Mouse (Mus musculus) spleen, postnatal 36 days (tissue): ENCODE measurements around the gene Ncor1.
"Not testable (repeated sequence)": the region's sequence is repeated elsewhere in the genome, so short reads cannot be mapped to it uniquely, and the experiment has no call there.

ENCODE experiments used
- DNase-seq, 2 experiments: peaks; one replicate each; pipeline ENCODE4 v3.0.0; 2022; ENCODE audit warnings: low spot score in 2 of 2, mixed read lengths in 1 of 2

Ncor1 gene

GRCm38 (mm10) chr11:62458276-62458724 lies at the start of gene Ncor1, which contains the start of gene Pigl:
Gene Ncor1 (minus strand): TSS chr11:62458541.
Gene Pigl (plus strand): TSS chr11:62458460.
- DNase-seq, result peak; percentile 74 to 83

DNA sequence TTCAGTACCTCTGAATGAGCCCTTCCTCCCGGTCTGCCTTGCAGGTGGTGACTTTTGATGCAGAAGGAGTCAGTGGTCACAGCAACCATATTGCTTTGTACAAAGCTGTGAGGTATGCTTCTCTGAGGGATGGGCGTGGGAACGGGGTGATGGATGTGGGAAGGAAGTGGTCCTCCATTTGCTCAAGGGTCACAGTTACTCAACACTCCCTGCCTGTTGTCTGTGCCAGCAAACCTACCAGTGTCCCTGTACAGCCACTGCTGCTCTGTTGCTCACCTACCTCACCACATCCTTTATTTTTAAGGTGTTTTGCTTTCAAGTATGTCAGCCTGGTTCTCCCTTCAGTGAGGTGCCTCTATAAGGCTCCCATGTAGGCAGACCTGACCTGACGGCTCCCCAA lies 49.3 kb upstream of the Ncor1 start:
- DNase-seq, result no peak

GRCm38 (mm10) chr11:62500529-62500928 lies 42.2 kb upstream of the Ncor1 start:
- DNase-seq, result no peak

DNA sequence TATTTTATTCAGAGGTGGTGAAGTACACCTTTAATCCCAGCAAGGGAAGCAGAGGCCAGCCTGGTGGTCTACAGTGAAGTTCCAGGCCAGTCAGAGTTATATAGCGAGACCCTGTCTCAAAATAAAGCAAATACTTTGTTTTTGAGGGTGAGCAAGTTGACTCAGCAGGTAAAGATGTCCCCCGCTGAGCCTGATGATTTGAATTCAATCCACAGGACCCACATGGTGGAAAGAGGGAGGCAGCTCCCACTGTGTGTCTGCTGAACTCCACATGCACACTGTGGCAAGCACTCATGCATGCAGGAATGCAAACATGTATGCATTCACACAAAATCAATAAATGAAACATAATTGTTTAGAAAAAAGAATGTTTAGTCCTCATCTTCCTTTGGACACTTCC lies 40.5 kb upstream of the Ncor1 start:
- DNase-seq, result no peak

- DNase-seq, result no peak
Measured at GRCm38 (mm10) chr11:62497181-62497580, 38.8 kb upstream of the Ncor1 start.

DNA sequence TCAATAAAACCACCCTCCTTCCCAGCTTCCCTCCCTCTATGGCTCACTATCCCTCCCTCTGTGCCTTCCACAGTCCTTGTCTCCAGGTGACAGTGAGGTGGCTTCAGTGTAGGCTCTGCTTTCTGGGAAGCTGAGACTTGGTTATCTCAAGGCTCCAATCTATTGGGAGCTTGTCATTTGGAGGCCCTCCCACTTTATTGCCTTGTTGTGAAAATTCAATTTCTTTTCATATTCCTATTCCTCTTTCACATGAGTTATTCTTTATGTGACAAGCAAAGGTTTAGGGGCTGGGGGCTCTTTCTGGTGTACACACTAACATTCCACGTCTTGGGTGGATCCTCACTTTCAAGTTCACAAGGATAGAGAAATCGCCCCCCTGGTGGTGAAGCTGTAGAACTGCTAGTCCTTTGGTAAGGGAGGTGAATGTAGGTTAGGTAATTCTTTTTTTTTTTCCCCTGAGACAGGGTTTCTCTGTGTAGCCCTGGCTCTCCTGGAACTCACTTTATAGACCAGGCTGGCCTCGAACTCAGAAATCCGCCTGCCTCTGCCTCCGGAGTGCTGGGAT lies 37.9 kb upstream of the Ncor1 start:
- peak; percentile 13 to 27 for DNase-seq

DNA sequence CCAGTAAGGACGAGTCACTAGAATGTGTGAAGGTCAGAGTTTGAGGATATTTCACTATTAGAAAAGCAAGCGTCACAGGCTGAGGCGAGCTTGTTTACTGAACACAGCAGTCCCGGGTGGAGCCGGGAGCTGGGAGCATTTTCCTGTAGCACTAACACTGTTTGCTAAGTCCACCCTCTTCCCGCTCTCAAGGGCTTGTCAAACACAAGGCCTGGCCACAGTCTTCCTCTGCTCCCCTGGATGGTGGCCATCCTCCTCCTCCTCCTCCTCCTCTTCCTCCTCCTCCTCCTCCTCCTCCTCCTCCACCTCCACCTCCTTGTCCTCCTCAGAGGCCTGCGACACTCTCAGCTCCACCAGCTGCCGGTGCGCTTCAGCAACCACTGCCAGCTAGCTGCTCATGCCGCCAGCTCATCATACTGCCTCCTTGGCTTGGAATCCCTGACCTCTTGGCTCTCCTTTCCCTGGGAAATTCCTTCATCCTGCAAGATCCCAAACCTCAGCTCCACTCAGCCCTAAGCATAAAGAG lies 37.0 kb upstream of the Ncor1 start:
- DNase-seq, result peak in 1 of 2 experiments; percentile 14

DNA sequence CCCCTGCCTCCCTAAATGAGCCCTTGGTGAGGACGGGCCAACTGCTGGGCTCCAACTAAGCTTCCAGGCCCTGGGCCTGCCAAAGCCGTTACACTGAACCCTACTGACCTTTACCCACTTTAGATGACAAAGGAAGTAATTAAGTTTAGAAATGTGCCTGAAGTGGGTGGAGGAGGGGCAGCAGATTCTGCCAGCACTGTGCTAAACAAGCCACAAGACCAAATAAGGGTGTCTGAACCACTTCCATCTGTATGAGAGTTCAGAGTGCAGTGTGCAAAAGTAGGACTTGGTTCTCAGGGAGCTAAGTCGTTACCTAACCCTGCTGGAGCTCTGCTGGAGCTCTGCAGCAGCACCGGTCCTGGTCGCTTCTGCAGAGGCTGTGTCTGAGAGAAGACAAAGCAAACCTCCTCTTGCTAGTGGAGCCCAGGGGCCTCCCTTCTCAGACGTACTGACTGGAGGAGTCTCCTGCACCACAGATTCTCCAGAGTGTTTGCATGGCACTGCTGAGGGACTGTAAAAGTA lies 36.5 kb upstream of the Ncor1 start:
- DNase-seq, result peak; percentile 58 to 71

- DNase-seq, result no peak
Measured at GRCm38 (mm10) chr11:62493701-62494100, 35.4 kb upstream of the Ncor1 start.

DNA sequence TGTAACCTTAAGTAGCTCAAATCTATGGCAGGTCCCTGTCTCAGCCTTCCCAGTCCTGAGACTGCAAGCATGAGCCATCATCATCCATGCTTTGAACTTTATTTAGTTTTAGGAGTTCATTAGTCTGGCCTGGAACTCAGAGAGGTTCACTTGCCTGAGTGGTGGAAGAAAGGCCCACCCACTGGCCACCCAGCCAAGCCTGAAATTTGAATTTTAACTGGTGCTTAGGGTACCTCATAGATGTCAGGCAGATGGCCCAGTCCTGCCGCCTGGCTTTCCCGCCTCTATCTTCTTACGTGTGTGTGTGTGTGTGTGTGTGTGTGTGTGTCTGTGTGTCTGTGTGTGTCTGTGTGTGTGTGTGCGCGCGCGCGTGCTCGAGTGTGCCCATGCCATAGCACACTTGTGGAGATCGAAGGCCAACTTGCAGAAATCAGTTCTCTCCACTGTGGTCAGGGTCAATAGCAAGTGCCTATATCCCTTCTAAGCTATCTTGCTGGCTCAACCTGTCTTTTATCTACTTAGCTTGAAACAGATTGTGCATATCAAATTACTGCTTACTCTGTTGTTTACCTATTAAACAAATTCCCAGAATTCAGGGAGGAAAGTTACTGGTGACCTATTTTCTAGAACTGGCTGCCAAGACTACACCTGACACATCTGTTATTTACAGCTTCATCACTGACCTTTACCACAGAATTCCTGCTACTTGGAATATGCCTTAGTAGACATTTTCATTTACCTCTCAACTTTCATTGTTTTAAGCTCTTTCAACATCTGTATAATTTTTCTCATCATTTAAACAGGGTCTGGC lies 29.4 kb upstream of the Ncor1 start:
- DNase-seq, result no peak

GRCm38 (mm10) chr11:62486949-62487348 lies 28.6 kb upstream of the Ncor1 start:
- DNase-seq, result no peak

- no peak for DNase-seq
Measured at GRCm38 (mm10) chr11:62479581-62479980, 21.2 kb upstream of the Ncor1 start.

- no peak for DNase-seq
Measured at GRCm38 (mm10) chr11:62478931-62479330, 20.6 kb upstream of the Ncor1 start.

GRCm38 (mm10) chr11:62476156-62476555 lies 17.8 kb upstream of the Ncor1 start:
- no peak for DNase-seq

- no peak for DNase-seq
Measured at GRCm38 (mm10) chr11:62473516-62473915, 15.2 kb upstream of the Ncor1 start.

DNA sequence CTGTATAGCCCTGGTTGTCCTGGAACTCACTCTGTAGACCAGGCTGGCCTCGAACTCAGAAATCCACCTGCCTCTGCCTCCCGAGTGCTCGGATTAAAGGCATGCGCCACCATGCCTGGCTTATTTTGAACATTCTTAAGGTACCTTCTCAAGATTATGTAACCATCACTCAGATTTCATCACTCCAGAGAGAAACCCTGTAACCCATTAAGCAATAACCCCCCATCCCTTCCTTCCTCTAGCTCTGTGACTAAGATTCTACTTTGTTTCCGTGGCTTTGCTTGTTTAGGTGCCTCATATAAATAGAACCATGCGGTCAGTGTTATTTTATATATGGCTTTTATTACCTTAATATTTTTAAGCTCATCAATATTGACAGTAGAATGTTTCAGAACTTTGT lies 12.1 kb upstream of the Ncor1 start:
- peak in 1 of 2 experiments; percentile 11 for DNase-seq

GRCm38 (mm10) chr11:62467289-62467688 lies 8.9 kb upstream of the Ncor1 start:
- not testable (repeated sequence) for DNase-seq

- peak; percentile 1 to 15 for DNase-seq
Measured at GRCm38 (mm10) chr11:62466546-62466945, 8.2 kb upstream of the Ncor1 start.

GRCm38 (mm10) chr11:62465849-62466248 lies 7.5 kb upstream of the Ncor1 start:
- no peak for DNase-seq

DNA sequence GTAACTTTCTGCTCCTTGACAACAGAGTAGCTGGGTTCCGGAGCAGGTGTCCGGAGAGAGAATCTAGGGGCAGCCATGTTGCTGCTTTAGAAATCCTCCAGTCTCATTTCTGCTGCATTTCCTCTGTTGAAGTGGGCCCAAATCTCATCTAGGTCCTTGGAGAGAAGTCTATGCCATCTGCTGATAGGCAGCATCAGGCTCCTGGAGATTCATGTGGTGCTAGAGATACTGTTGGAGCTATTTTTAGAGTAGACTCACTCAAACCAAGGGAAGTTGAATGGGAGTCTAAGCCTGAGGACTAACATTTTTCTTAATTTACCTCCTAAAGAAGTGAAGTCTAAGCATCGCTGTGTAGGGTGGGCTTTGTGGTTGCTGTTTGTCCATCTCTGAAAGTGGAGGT lies 6.4 kb upstream of the Ncor1 start:
- DNase-seq, result peak; percentile 6 to 45

GRCm38 (mm10) chr11:62463225-62463915 lies 5.0 kb upstream of the Ncor1 start:
- DNase-seq, result no peak

DNA sequence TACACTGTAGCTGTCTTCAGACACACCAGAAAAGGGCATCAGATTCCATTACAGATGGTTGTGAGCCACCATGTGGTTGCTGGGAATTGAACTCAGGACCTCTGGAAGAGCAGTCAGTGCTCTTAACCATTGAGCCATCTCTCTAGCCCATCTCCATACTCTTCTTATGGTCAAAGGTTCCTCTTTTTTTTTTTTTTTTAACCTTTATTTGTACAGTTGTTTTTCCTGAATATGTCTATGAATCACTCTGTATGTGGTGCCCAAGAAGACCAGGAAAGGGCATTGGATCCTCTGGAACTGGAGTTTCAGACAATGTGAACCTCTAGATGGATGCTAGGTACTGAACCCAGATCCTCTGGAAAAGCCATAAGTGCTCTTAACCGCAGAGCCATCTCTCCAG lies 4.2 kb upstream of the Ncor1 start:
- DNase-seq, result not testable (repeated sequence)
